Mouse (Mus musculus): Measurements from ENCODE around the gene Abcd4. TPM values are rescaled to one million over a fixed set of nuclear protein-coding genes. Genes with fewer than 3 reads are reported as not detected.

Gene Abcd4
- polyA plus RNA-seq, 1 experiment: 1.8 TPM

DNA sequence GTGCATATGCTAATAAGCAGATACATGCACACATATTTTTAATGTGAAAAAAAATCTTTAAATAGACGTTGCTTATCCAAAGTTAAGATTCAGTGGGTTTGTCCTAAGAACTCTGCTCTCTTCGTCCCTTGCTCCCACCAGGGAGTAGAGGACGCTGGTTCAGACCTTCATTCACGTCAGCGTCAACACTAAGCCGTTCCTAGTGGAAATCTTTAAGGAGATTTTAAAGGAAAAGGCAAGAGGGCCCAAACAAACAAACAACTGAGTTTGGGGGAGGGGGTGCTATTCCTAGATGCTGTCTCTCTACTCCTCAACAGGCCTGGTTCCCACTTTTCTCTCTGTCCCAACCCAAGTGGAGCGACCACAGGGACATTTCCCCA, 44.9 kb downstream of the Abcd4 start:
- H3K4me1 ChIP-seq (ENCODE audit: control insufficient read depth, insufficient read depth, low read length): peaks cover 14% of the 10 kb centered on the region
- H3K27ac ChIP-seq (ENCODE audit: control insufficient read depth, insufficient read depth, low read depth, low read length): no peak overlapping the region
- peaks cover 8% of the 10 kb centered on the region for H3K27me3 ChIP-seq (ENCODE audit: control insufficient read depth, insufficient read depth, low read length)
- no peak for TF ChIP-seq POLR2A (IDR thresholded peaks at IDR 0.05; ENCODE audit: control insufficient read depth, low read depth, low read length)
- TF ChIP-seq CTCF (IDR thresholded peaks at IDR 0.05; ENCODE audit: control insufficient read depth, insufficient read depth, insufficient replicate concordance, low read depth, low read length): no peak
- H3K36me3 ChIP-seq (ENCODE audit: control insufficient read depth, insufficient read depth, low read length): no peaks in the 10 kb centered on the region
- H3K4me3 ChIP-seq (ENCODE audit: control insufficient read depth, low read depth, low read length): no peak overlapping the region

DNA sequence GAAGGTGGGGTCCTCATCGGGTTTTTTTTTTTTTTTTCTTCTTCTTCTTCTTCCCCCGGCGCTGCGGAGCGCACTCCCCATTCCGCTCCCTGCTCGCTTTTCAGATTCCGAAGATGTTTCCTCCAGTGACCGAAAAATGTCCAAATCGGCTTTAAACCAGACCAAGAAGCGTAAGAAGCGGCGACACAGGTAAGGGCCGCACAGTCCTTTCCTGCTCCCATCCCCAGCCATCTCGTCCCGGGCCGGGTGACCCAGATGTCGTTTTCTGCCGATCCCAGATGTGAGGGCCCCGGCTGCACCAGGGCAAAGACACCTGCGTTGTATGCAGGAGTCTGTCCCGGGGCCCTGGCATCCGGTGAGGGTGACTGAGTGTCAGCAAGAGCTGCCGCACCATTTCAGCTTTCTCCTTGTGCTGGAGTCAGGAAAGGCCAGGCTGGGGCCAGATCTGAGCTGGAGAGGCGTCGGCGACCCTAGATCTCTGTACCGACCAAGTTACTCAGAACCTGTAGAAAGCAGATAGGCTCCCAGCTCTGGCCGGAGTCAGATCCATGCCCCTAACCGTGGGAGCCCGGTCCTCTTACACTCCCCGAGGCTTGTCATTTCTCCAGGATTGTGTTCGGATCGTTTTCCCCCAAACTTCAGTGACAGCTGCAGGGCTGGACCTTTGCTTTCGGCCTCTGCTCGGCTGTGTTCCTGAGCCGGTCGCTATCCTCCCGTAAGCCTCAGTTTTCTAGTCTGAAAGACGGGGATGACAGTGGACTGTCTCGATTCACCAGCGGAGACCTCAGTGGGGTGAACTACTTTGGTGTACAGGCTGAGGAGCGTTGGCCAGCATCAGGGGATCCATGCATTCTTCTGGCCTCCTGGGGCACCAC, 45.5 kb downstream of the Abcd4 start:
- Histone ChIP-seq H3K4me3 (ENCODE audit: control insufficient read depth, low read depth, low read length) (no peak overlapping the region), H3K27me3 (ENCODE audit: control insufficient read depth, insufficient read depth, low read length) (peaks cover 8% of the 10 kb centered on the region), H3K27ac (ENCODE audit: control insufficient read depth, insufficient read depth, low read depth, low read length) (no peak overlapping the region), H3K4me1 (ENCODE audit: control insufficient read depth, insufficient read depth, low read length) (peaks cover 14% of the 10 kb centered on the region), H3K36me3 (ENCODE audit: control insufficient read depth, insufficient read depth, low read length) (no peaks in the 10 kb centered on the region)
- TF ChIP-seq CTCF (IDR thresholded peaks at IDR 0.05; ENCODE audit: control insufficient read depth, insufficient read depth, insufficient replicate concordance, low read depth, low read length): no peak
- no peak for TF ChIP-seq POLR2A (IDR thresholded peaks at IDR 0.05; ENCODE audit: control insufficient read depth, low read depth, low read length)

DNA sequence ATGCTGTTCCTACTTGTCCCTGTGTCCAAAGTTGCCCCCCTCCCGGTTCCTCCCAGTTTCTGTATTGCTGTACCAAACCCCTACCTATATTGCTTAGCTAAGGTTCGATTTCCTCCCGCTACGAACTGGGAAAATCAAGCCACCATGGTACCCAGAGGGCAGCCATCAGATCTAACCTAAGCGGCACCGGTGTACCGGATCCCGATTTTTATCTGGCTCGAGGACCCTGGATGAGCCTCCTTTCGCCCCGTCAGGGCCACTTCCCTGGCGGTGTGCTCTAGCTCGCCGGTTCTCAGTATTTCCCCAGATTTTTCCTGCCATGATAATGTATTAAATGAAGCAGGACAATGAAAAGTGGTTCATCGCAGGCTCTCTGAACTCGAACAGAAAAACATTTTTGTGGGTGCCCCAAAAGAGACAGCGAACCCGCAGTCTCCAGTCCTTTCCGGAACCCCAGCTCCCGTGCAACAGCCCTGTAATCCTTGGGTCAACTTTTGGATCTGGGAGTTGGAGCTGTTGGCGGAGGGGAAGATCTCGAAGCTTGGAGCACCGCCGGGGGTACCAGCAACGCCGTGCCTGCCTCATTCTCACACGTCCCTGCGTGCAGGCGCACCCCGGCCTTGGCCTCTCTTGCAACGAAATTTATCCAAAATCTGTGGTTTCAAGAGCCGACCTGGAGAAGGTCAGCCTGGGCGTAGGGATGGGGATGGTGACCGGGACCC, 46.4 kb downstream of the Abcd4 start:
- H3K27ac ChIP-seq (ENCODE audit: control insufficient read depth, insufficient read depth, low read depth, low read length): no peak overlapping the region
- H3K27me3 ChIP-seq (ENCODE audit: control insufficient read depth, insufficient read depth, low read length): peaks cover 8% of the 10 kb centered on the region
- H3K4me3 ChIP-seq (ENCODE audit: control insufficient read depth, low read depth, low read length): no peak overlapping the region
- peaks cover 14% of the 10 kb centered on the region for H3K4me1 ChIP-seq (ENCODE audit: control insufficient read depth, insufficient read depth, low read length)
- TF ChIP-seq POLR2A (IDR thresholded peaks at IDR 0.05; ENCODE audit: control insufficient read depth, low read depth, low read length) (no peak), CTCF (IDR thresholded peaks at IDR 0.05; ENCODE audit: control insufficient read depth, insufficient read depth, insufficient replicate concordance, low read depth, low read length) (no peak)
- no peaks in the 10 kb centered on the region for H3K36me3 ChIP-seq (ENCODE audit: control insufficient read depth, insufficient read depth, low read length)

DNA sequence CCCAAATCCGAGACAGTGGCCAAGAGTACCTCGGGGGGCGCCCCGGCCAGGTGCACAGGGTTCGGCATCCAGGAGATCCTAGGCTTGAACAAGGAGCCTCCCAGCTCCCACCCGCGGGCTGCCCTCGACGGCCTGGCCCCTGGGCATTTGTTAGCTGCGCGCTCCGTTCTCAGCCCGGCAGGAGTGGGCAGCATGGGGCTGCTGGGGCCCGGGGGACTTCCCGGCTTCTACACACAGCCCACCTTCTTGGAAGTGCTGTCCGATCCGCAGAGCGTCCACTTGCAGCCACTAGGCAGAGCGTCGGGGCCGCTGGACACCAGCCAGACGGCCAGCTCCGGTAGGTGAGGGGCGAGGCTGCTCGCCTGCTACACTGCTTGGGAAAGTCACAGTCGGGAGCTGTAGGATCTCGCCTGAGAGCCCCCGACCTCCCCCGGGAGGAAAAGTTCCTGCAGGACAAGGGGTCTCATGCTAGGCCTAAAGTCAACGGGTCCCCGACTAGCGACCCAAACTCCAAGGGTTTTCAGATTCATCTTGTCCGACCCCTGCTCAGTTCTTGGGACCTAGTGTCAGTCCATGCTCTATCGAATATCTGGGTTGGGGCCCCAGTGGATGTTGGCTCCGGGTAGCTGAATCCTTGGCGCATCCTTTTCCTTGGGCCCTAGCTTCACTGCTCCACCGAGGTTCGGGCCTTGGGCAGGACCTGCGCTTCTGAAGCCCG, 47.1 kb downstream of the Abcd4 start:
- Histone ChIP-seq H3K36me3 (ENCODE audit: control insufficient read depth, insufficient read depth, low read length) (no peaks in the 10 kb centered on the region), H3K27me3 (ENCODE audit: control insufficient read depth, insufficient read depth, low read length) (peaks cover 8% of the 10 kb centered on the region), H3K27ac (ENCODE audit: control insufficient read depth, insufficient read depth, low read depth, low read length) (no peak overlapping the region), H3K4me1 (ENCODE audit: control insufficient read depth, insufficient read depth, low read length) (peaks cover 14% of the 10 kb centered on the region), H3K4me3 (ENCODE audit: control insufficient read depth, low read depth, low read length) (no peak overlapping the region; the same call in 1 of the 2 replicates)
- no peak for TF ChIP-seq POLR2A (IDR thresholded peaks at IDR 0.05; ENCODE audit: control insufficient read depth, low read depth, low read length)
- no peak for TF ChIP-seq CTCF (IDR thresholded peaks at IDR 0.05; ENCODE audit: control insufficient read depth, insufficient read depth, insufficient replicate concordance, low read depth, low read length)

DNA sequence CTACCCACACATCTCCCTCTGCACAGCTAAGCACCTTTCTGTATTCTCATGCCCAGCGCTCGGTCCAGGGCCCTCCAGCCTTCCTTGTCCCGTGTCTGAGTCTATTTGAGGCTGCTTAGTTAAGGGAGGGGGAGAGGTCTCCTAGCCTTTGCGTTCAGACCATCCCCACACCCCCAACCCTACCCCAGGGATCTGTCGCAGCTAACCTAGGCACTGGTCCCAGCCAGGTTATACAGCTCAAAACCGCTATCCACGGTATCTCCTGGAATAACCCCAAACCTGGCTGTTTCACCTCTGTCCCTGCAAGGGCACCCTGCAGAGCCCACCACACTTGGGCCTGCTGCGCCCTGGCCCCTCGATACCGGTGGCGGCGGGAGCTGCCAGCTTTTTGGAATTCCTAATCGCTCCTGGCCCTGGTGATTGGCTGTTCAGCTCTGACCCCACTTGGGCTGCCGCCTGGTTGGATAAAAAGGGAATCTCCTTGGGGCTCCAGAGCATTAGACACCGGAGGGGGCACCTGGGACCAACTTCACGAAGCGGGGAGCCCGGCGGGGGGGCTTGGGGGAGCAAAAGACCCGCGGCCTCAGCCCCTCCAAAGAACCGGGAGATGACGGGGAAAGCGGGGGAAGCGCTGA, 47.8 kb downstream of the Abcd4 start, which contains the start of gene Vsx2:
Gene Vsx2, plus strand, starts transcription at position 427 of the 635 bp plus-strand sequence.
- H3K27me3 ChIP-seq (ENCODE audit: control insufficient read depth, insufficient read depth, low read length): peaks cover 8% of the 10 kb centered on the region
- no peak within 1 kb of the TSS; the same call in 1 of the 2 replicates for H3K4me3 ChIP-seq (ENCODE audit: control insufficient read depth, low read depth, low read length)
- no peak for TF ChIP-seq POLR2A (IDR thresholded peaks at IDR 0.05; ENCODE audit: control insufficient read depth, low read depth, low read length)
- H3K4me1 ChIP-seq (ENCODE audit: control insufficient read depth, insufficient read depth, low read length): peaks cover 14% of the 10 kb centered on the region
- H3K36me3 ChIP-seq (ENCODE audit: control insufficient read depth, insufficient read depth, low read length): no peaks in the 10 kb centered on the region
- H3K27ac ChIP-seq (ENCODE audit: control insufficient read depth, insufficient read depth, low read depth, low read length): no peak within 1 kb of the TSS

DNA sequence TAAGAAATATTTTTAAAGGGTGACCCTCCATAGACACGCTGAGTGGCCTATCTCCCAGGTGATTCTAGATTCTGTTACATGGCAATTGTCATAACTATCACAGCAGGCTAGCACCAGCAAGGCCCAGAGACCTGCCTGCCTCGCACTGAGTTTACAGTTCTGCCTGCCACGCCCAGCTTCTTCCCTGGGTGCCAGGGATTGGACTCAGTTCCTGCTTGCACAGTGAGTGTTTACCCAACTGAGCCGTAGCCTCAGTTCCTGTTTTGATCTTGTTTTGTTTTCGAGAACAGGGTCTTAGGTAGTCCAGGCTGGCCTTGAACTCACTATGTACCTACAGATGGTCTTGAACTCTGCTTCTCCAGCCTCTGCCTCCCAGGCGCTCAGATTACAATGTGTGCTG, 49.6 kb downstream of the Abcd4 start:
- no peak overlapping the region for H3K27ac ChIP-seq (ENCODE audit: control insufficient read depth, insufficient read depth, low read depth, low read length)
- no peak for TF ChIP-seq CTCF (IDR thresholded peaks at IDR 0.05; ENCODE audit: control insufficient read depth, insufficient read depth, insufficient replicate concordance, low read depth, low read length)
- TF ChIP-seq POLR2A (IDR thresholded peaks at IDR 0.05; ENCODE audit: control insufficient read depth, low read depth, low read length): no peak
- peaks cover 14% of the 10 kb centered on the region for H3K4me1 ChIP-seq (ENCODE audit: control insufficient read depth, insufficient read depth, low read length)
- peaks cover 8% of the 10 kb centered on the region for H3K27me3 ChIP-seq (ENCODE audit: control insufficient read depth, insufficient read depth, low read length)
- no peak overlapping the region for H3K4me3 ChIP-seq (ENCODE audit: control insufficient read depth, low read depth, low read length)
- H3K36me3 ChIP-seq (ENCODE audit: control insufficient read depth, insufficient read depth, low read length): no peaks in the 10 kb centered on the region

All from testis, adult 2 months (tissue).